Mouse (Mus musculus) frontal cortex, adult 2 months (tissue): ENCODE results near the gene Wdr26. TPM values are rescaled to one million over a fixed set of nuclear protein-coding genes. Genes with fewer than 3 reads are reported as not detected.

Source experiments
- DNase-seq, 2 experiments: peaks; one replicate each; pipeline ENCODE4 v3.0.0; 2022; ENCODE audit warnings: low spot score in 1 of 2; ENCODE audit errors: extremely low spot score in 1 of 2
- polyA plus RNA-seq: library from polyadenylated mRNA; depleted of rRNA; stranded (reverse); fragments of >200 nt; gene quantifications from 2 replicates; pipeline ENCODE4 v1.2.3, GENCODE M21; 2012; rRNA removed

Wdr26 gene
- polyA plus RNA-seq, result 53.0 and 56.8 TPM in 2 replicates

- DNase-seq, result peak; percentile 72 to 85
Measured at GRCm38 (mm10) chr1:181211920-181212633, at the start of gene Wdr26. Wdr26 (minus strand) TSS chr1:181212001.

DNA sequence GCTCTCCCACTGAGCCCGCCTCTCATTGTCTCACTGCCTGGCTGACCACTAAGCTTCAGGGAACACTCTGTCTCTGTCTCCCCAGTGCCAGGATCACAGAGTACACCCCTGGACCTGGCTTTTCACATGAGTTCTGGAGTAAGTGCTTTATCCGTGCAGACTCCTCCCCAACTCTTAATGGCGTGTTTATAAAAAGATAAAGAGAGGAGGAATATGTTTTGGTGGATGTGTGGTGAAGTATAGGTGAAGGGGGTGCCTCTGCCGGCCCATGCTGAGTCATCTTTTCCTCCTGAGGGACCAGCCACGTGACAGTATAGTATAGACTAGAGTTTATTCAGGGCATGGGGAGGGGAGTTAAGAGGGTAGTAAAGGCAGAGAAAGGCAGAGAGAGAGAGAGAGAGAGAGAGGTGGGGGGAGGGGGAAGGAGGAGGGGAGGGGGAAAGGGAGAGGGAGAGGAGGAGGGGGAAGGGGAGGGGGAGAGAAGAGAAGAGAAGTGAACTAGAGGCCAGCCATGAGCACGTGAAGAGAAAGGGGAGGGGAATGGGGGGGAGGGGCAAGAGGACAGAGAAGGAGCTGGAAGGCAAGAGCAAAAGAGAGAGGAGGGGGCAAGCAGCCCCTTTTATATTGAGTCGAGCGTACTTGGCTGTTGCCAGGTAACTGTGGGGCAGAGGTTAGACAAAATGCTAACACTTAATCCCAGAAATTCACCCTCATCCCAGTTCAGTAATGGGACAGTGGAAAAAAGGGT is 49.3 kb upstream of the Wdr26 start:
- no peak for DNase-seq

- DNase-seq, result no peak
Measured at GRCm38 (mm10) chr1:181260422-181260821, 48.6 kb upstream of the Wdr26 start.

GRCm38 (mm10) chr1:181259626-181260410 is 48.0 kb upstream of the Wdr26 start:
- no peak for DNase-seq

GRCm38 (mm10) chr1:181259056-181259455 is 47.3 kb upstream of the Wdr26 start:
- DNase-seq, result no peak

DNA sequence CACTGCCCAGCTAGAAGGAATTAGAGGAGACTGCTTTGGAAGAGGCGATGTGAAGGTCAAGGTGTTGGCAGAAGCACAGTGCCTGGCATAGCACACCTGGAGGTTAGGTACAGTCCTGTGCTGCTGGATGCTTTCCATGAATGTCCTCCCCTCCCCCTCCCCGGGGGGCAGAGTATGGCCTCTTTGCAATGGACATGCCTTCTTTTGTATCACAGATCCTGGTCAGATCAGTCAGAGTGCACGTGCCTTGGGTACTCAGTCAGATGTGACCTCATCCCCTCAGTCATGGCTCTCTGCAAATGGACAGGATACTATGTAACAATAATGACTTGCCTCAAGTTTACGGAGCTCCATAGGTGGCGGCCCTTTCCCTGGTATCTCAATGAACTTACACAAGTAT is 46.8 kb upstream of the Wdr26 start:
- DNase-seq, result no peak

DNA sequence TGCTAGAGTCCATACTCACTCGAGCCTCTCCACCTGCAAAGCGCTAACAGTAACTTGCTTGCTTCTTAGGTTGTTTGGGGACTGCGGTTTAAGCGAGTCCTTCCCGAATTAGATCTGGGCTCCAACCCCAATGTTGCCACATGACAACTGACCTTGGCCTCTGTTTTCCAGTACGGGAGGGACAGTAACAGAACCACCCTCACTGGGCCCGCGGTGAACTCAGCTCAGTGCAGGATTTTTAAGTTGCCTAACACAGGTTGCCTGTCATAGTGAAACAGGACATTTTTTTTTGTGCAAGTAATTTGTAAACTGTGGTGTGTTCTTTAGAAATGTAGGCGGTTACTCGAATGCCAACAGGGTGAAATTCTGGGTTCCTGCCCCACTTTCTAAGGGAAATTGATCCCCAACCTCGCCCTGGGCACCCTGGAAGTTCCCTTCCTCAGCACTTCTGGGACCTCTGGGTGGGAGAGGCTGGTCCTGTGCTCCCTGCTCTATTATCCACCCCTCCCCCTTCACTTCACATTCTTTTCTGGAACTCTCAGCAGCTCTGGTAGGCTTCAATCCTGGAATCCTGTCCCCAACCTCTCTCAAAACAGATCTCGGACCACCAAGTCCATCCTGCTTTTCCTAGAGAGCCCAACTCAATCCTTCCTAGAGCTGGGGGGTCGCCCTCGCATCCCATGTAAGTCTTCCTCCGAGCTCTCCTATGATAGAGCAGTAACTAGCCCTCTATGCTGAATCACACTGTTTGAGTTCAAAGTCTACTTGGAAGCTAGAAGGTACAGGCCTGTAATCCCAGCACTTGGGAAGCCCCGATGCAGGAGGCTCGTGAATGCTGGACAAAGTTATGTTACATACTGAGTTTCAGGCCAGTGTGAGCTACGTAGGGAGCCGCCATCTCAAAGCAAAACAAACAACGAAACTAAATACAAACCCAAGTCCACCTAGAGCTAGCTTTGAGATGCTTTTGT is 46.1 kb upstream of the Wdr26 start:
- no peak for DNase-seq

GRCm38 (mm10) chr1:181256689-181257584 is 45.1 kb upstream of the Wdr26 start:
- no peak for DNase-seq

DNA sequence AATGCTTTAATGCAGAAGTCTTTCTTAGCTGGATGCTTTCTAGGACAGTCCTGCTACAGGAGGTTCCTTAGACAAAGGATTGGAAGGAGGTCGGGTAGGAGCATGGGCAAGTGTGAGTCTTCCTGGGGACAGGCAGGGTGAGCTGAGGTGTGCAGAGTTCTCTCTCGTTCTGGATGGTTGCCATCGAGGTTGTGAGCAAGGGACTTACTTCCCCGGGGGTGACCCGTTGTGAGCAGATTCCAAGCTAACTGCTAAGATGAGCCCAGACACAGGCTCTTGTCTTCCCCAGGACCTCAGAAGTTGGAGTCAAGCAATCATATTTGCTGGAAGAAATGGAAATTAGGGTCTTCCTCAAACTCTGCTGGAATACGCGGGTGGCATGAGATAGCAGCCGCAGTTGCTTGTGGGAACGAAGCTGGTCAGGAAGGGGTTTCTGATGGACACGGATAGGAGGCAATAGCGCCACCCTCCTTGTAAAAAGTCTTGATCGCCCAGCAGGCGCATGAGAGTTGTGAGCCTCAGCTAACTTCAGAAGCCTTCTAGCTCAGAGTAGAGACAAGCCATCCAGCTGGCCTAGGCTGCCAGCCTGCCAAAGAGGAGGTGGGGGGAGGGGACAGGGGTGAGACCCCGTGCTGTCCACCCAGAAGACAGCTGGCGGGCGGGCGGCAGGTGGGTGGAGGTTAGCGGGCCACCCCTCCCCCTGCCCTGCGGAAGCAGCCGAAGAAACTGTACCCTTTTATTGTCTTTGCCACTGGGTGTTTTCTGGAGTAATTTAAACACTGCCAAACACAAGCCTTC is 44.3 kb upstream of the Wdr26 start:
- peak in 1 of 2 experiments; percentile 38 for DNase-seq

- no peak for DNase-seq
Measured at GRCm38 (mm10) chr1:181255450-181255849, 43.6 kb upstream of the Wdr26 start.

DNA sequence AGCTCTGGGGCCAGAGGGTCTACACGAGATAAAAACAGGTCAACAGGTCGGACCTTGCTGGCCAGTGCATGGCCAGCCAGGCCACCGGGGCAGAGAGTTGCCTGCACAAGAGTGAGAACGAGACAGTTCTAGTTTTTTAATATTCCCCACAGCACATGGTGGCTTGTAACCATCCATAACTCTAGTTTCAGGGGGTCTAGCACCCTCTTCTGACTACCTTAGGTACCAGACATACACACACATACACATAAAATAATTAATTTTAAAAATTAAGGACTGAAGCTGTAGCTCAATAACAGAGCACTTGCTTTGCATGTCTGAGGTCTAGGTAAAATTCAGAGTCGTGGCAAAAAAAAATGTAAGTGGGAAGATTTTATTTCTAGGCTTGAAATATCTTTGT is 39.8 kb upstream of the Wdr26 start:
- no peak for DNase-seq

DNA sequence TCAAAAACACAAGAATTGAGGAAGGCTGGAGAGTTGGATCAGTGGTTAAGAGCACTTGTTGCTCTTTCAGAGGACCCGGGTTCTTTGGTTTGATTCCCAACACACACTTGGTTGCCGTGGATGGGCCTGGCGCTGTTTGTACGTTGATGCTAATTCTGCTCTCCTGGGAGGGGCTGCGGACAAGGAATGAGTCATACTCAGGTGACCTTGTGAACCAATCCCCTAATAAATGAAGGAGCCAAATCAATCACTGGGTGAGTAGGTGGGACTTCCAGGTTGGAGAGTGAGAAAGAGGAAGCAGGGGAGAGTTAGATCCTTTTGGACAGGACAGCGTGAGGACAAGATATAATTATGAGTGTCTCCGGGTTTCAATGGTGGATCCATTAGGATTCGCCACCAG is 39.2 kb upstream of the Wdr26 start:
- no peak for DNase-seq

- DNase-seq, result no peak
Measured at GRCm38 (mm10) chr1:181249537-181249936, 37.7 kb upstream of the Wdr26 start.

GRCm38 (mm10) chr1:181247175-181247574 is 35.4 kb upstream of the Wdr26 start:
- no peak for DNase-seq

- no peak for DNase-seq
Measured at GRCm38 (mm10) chr1:181246487-181247138, 34.8 kb upstream of the Wdr26 start.

DNA sequence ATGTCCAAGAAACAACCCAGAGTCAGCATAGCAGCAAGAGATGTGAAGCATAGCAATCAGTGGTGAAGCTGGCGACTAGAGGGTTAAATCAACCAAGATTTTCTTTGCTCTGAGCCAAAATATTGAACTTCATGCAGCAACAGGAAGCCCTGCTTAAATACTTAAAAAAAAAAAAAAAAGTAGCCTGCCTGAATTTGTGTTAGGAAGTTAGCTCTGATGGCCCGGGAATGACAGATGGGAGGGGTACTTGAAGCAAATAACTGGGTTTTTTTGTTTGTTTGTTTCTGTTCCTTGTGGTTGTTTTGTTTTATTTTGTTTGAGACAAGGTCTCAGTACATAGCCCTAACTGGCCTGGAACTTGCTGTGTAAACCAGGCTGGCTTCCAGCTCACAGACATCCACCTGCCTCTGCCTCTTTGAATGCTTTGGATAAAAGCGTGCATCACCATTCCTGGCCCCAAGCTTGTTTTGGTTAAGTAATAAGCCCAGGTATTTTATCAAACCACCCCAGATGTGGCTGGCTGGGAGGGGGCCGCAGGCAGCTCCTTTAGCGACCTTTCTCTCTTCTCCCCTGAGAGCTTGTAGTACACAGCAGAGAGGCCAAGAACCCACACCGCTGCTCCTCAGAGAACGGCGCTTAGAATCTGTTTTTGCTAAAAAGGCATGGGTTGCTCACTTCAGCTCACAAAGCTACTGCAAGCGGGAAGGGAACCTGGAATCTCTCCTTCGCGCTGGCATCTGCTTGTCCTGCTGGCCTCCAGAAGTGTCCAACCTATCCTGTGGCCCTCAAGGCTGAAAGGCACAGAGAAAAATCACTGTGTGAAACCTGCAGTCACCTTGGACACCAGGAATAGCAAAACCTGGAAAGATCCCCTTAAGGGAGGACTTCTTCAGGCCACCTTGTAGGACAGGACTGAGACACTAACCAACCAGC is 34.0 kb upstream of the Wdr26 start:
- DNase-seq, result no peak

- DNase-seq, result no peak
Measured at GRCm38 (mm10) chr1:181245067-181245466, 33.3 kb upstream of the Wdr26 start.
